Mouse (Mus musculus): ENCODE measurements around the gene C1qtnf5. TPM values are rescaled to one million over a fixed set of nuclear protein-coding genes. Genes with fewer than 3 reads are reported as not detected.

Gene C1qtnf5
- polyA plus RNA-seq, 1 experiment from 2014 or later, result 5.6 TPM

DNA sequence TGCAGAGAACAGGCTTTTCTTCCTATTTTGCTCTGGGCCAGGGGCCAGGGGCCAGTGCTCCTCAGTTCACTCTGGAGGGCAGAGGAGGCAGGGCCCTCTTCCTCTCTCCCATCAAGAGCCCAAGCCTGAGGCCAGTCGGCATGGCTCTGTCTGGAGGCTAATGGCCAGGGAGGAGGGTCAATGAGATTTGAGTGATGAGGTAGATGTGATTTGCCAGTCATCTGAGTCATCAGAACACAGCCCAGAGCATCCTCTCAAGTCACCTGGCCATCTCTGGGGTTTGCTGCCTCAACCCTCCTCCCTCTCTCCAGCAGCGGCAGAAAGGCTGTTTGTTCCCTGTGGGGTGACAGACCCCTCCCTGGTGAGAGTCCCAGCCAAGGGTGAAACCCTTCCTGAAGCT is 26.2 kb downstream of the C1qtnf5 start:
- Histone ChIP-seq H3K4me2 (ENCODE audit: low read depth, low read length) (peak overlapping the region; percentile 76), H3K36me3 (ENCODE audit: control insufficient read depth, insufficient read depth, low read length) (no peaks in the 10 kb centered on the region), H3K4me3 (ENCODE audit: low read length) (peak overlapping the region; percentile 68), H3K9ac (ENCODE audit: low read length) (peak overlapping the region; percentile 72), H3K27me3 (ENCODE audit: control insufficient read depth, insufficient read depth, low read depth, low read length) (peaks cover 7% of the 10 kb centered on the region), H3K4me1 (replicated peaks; ENCODE audit: control insufficient read depth, insufficient read depth, low read length) (peaks cover 52% of the 10 kb centered on the region), H3K27ac (ENCODE audit: low read length) (peak overlapping the region; percentile 93), H3K9me3 (ENCODE audit: control insufficient read depth, low read length) (no peaks in the 10 kb centered on the region)
- 10% methylated on average over 2 of the region's 2 CpGs for WGBS
- no peak for ATAC-seq (ENCODE audit: low read depth)

GRCm38 (mm10) chr9:44134101-44134850 is 27.2 kb downstream of the C1qtnf5 start, which contains the start of gene Mcam:
TSS of gene Mcam (plus strand) at chr9:44134469.
- ATAC-seq (ENCODE audit: low read depth), result peak; percentile 27

DNA sequence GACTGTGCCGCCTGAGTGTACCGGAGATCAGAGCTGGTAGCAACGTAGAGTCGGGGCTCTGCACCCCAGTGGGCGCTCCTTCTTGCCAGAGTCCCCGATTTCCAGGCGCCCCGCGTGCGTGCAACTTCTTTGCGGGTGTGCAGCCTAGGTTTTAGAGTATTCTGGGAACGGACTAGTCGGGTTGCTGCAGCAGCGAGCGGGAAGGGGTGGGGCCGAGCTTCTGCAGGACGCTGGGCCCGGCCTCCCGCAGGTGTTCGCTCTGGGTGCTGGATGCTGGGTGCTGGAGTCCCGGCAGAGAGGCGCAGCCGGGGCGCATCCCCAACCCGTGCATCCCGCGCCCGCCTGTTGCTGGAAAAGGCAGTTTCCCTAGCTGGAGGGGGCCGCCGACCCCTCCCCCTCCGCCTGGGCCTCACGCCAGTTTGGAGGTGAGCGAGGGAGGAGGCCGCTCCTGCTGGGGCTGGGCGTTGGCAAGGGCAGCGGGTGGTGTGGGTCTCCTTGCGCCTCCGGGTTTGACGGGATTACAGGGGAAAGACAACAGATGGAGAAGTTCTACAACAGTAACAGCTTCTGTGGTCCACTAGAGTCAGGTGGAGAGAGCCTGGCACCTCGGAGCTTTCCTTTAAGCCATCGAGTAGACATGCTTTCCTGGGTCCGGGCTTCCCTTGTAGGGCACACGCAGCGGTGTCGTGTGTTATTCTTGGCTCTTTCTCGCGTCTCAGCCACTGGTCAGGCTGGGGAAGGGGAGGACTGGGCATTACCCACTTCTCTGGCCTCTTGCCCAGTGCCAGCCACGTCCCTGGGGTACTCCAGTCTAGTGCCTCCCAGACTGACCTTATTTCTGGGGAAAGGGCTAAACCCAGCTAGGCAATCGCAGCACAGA is 28.0 kb downstream of the C1qtnf5 start:
- no peaks in the 10 kb centered on the region for H3K36me3 ChIP-seq (ENCODE audit: control insufficient read depth, insufficient read depth, low read length)
- H3K4me3 ChIP-seq (ENCODE audit: low read length), result peak overlapping the region; percentile 68
- H3K4me2 ChIP-seq (ENCODE audit: low read depth, low read length), result peak overlapping the region; percentile 76
- H3K27ac ChIP-seq (ENCODE audit: low read length), result peak overlapping the region; percentile 93
- peak overlapping the region; percentile 72 for H3K9ac ChIP-seq (ENCODE audit: low read length)
- peaks cover 7% of the 10 kb centered on the region for H3K27me3 ChIP-seq (ENCODE audit: control insufficient read depth, insufficient read depth, low read depth, low read length)
- peak; percentile 6; the same call in 1 of the 2 replicates for ATAC-seq (ENCODE audit: low read depth)
- WGBS, result under 1% methylated on average over 44 of the region's 49 CpGs
- H3K9me3 ChIP-seq (ENCODE audit: control insufficient read depth, low read length), result no peaks in the 10 kb centered on the region
- peaks cover 41% of the 10 kb centered on the region for H3K4me1 ChIP-seq (replicated peaks; ENCODE audit: control insufficient read depth, insufficient read depth, low read length)

More at GRCm38 (mm10) chr9:44134101-44134850, 27.2 kb downstream of the C1qtnf5 start, which contains the start of gene Mcam:
- Histone ChIP-seq H3K4me3 (ENCODE audit: low read length) (peak within 1 kb of the TSS; percentile 68), H3K27ac (ENCODE audit: low read length) (peak within 1 kb of the TSS; percentile 93), H3K9me3 (ENCODE audit: control insufficient read depth, low read length) (no peaks in the 10 kb centered on the region), H3K36me3 (ENCODE audit: control insufficient read depth, insufficient read depth, low read length) (no peaks in the 10 kb centered on the region), H3K4me1 (replicated peaks; ENCODE audit: control insufficient read depth, insufficient read depth, low read length) (peaks cover 45% of the 10 kb centered on the region), H3K4me2 (ENCODE audit: low read depth, low read length) (peak within 1 kb of the TSS; percentile 76), H3K27me3 (ENCODE audit: control insufficient read depth, insufficient read depth, low read depth, low read length) (peaks cover 7% of the 10 kb centered on the region), H3K9ac (ENCODE audit: low read length) (peak within 1 kb of the TSS; percentile 72)
- under 1% methylated on average over 44 of the region's 55 CpGs for WGBS

- ATAC-seq (ENCODE audit: low read depth), result 0 out of 2 replicates have a peak, but pooled peaks have one; percentile 10
- 17% methylated on average over 7 of the region's 7 CpGs for WGBS
- Histone ChIP-seq H3K4me3 (ENCODE audit: low read length) (peak overlapping the region; percentile 68), H3K9me3 (ENCODE audit: control insufficient read depth, low read length) (no peaks in the 10 kb centered on the region), H3K9ac (ENCODE audit: low read length) (peak overlapping the region; percentile 72), H3K36me3 (ENCODE audit: control insufficient read depth, insufficient read depth, low read length) (no peaks in the 10 kb centered on the region), H3K27ac (ENCODE audit: low read length) (peak overlapping the region; percentile 93), H3K4me2 (ENCODE audit: low read depth, low read length) (peak overlapping the region; percentile 76), H3K27me3 (ENCODE audit: control insufficient read depth, insufficient read depth, low read depth, low read length) (peaks cover 7% of the 10 kb centered on the region), H3K4me1 (replicated peaks; ENCODE audit: control insufficient read depth, insufficient read depth, low read length) (peaks cover 33% of the 10 kb centered on the region)
Measured at GRCm38 (mm10) chr9:44135731-44136411, 28.8 kb downstream of the C1qtnf5 start.

- H3K9ac ChIP-seq (ENCODE audit: low read length), result no peak overlapping the region
- H3K9me3 ChIP-seq (ENCODE audit: control insufficient read depth, low read length), result no peaks in the 10 kb centered on the region
- peaks cover 7% of the 10 kb centered on the region for H3K27me3 ChIP-seq (ENCODE audit: control insufficient read depth, insufficient read depth, low read depth, low read length)
- H3K36me3 ChIP-seq (ENCODE audit: control insufficient read depth, insufficient read depth, low read length), result peaks cover 5% of the 10 kb centered on the region
- 31% methylated on average over 4 of the region's 4 CpGs for WGBS
- no peak overlapping the region for H3K4me2 ChIP-seq (ENCODE audit: low read depth, low read length)
- no peak overlapping the region for H3K4me3 ChIP-seq (ENCODE audit: low read length)
- H3K27ac ChIP-seq (ENCODE audit: low read length), result no peak overlapping the region
- H3K4me1 ChIP-seq (replicated peaks; ENCODE audit: control insufficient read depth, insufficient read depth, low read length), result peaks cover 30% of the 10 kb centered on the region
- no peak for ATAC-seq (ENCODE audit: low read depth)
Measured at GRCm38 (mm10) chr9:44137846-44138245, 30.8 kb downstream of the C1qtnf5 start.

DNA sequence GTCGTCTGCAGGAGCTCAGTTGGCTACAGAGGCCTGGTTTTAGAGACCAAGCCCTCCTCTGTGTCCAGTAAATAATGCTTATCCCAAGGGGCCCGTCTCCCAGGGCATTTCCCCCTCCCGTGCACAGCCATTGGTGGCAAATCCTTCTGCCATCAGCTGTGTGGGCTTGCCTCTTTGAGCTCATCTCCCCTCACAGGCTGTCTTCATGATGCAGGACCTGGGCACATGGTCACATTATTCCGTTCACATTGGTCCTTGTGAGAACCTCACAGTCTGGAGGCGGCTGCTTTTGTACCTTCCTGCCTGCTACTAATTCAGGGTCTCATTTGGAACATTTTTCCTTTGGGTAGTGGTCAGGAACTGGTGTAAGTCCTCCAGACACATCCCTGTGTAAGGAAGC is 34.9 kb downstream of the C1qtnf5 start:
- Histone ChIP-seq H3K9ac (ENCODE audit: low read length) (no peak overlapping the region), H3K4me3 (ENCODE audit: low read length) (no peak overlapping the region), H3K27me3 (ENCODE audit: control insufficient read depth, insufficient read depth, low read depth, low read length) (no peaks in the 10 kb centered on the region), H3K36me3 (ENCODE audit: control insufficient read depth, insufficient read depth, low read length) (peaks cover 5% of the 10 kb centered on the region), H3K4me2 (ENCODE audit: low read depth, low read length) (no peak overlapping the region), H3K4me1 (replicated peaks; ENCODE audit: control insufficient read depth, insufficient read depth, low read length) (0 out of 2 replicates have a peak, but pooled peaks cover 3% of the 10 kb centered on the region), H3K9me3 (ENCODE audit: control insufficient read depth, low read length) (no peaks in the 10 kb centered on the region), H3K27ac (ENCODE audit: low read length) (no peak overlapping the region)
- no peak for ATAC-seq (ENCODE audit: low read depth)
- WGBS, result 54% methylated on average over 5 of the region's 5 CpGs

GRCm38 (mm10) chr9:44143421-44143820 is 36.4 kb downstream of the C1qtnf5 start:
- Histone ChIP-seq H3K27me3 (ENCODE audit: control insufficient read depth, insufficient read depth, low read depth, low read length) (no peaks in the 10 kb centered on the region), H3K4me2 (ENCODE audit: low read depth, low read length) (no peak overlapping the region), H3K9ac (ENCODE audit: low read length) (no peak overlapping the region), H3K4me1 (replicated peaks; ENCODE audit: control insufficient read depth, insufficient read depth, low read length) (0 out of 2 replicates have a peak, but pooled peaks cover 3% of the 10 kb centered on the region), H3K27ac (ENCODE audit: low read length) (peak overlapping the region; percentile 37; the same call in 1 of the 2 replicates), H3K36me3 (ENCODE audit: control insufficient read depth, insufficient read depth, low read length) (peaks cover 5% of the 10 kb centered on the region), H3K4me3 (ENCODE audit: low read length) (no peak overlapping the region), H3K9me3 (ENCODE audit: control insufficient read depth, low read length) (no peaks in the 10 kb centered on the region)
- 77% methylated on average over 5 of the region's 5 CpGs for WGBS
- no peak for ATAC-seq (ENCODE audit: low read depth)

- peak; percentile 72; the same call in 1 of the 2 replicates for ATAC-seq (ENCODE audit: low read depth)
- Histone ChIP-seq H3K9ac (ENCODE audit: low read length) (no peak overlapping the region), H3K4me3 (ENCODE audit: low read length) (no peak overlapping the region), H3K9me3 (ENCODE audit: control insufficient read depth, low read length) (no peaks in the 10 kb centered on the region), H3K27ac (ENCODE audit: low read length) (no peak overlapping the region), H3K4me1 (replicated peaks; ENCODE audit: control insufficient read depth, insufficient read depth, low read length) (0 out of 2 replicates have a peak, but pooled peaks cover 3% of the 10 kb centered on the region), H3K4me2 (ENCODE audit: low read depth, low read length) (no peak overlapping the region), H3K27me3 (ENCODE audit: control insufficient read depth, insufficient read depth, low read depth, low read length) (no peaks in the 10 kb centered on the region), H3K36me3 (ENCODE audit: control insufficient read depth, insufficient read depth, low read length) (peaks cover 5% of the 10 kb centered on the region)
- 28% methylated on average over 7 of the region's 8 CpGs for WGBS
Measured at GRCm38 (mm10) chr9:44144023-44144717, 37.1 kb downstream of the C1qtnf5 start.

Data from lung, embryonic 16.5 days (tissue).